Mouse (Mus musculus): Measurements from ENCODE around the gene Pdzd2. TPM values are rescaled to one million over a fixed set of nuclear protein-coding genes. Genes with fewer than 3 reads are reported as not detected.

The Pdzd2 gene
- polyA plus RNA-seq, 1 experiment, result 4.6 TPM

GRCm38 (mm10) chr15:12518370-12518973, 221.3 kb downstream of the Pdzd2 start:
- Histone ChIP-seq H3K4me1 (ENCODE audit: control insufficient read depth, insufficient read depth, low read length) (no peaks in the 10 kb centered on the region), H3K4me3 (replicated peaks; ENCODE audit: control insufficient read depth, low read depth, low read length) (no peak overlapping the region), H3K27ac (ENCODE audit: control insufficient read depth, insufficient read depth, low read depth, low read length, poor library complexity) (no peak overlapping the region)
- TF ChIP-seq POLR2A (IDR thresholded peaks at IDR 0.05; ENCODE audit: borderline replicate concordance, control insufficient read depth, low read depth, low read length) (no peak), CTCF (IDR thresholded peaks at IDR 0.05; ENCODE audit: control insufficient read depth, insufficient read depth, low read length) (no peak)
- WGBS, result 84% methylated on average over 14 of the region's 14 CpGs

GRCm38 (mm10) chr15:12517314-12517813, 222.4 kb downstream of the Pdzd2 start:
- TF ChIP-seq CTCF (IDR thresholded peaks at IDR 0.05; ENCODE audit: control insufficient read depth, insufficient read depth, low read length) (no peak), POLR2A (IDR thresholded peaks at IDR 0.05; ENCODE audit: borderline replicate concordance, control insufficient read depth, low read depth, low read length) (no peak)
- 75% methylated on average over 9 of the region's 9 CpGs for WGBS
- H3K4me1 ChIP-seq (ENCODE audit: control insufficient read depth, insufficient read depth, low read length), result no peaks in the 10 kb centered on the region
- H3K27ac ChIP-seq (ENCODE audit: control insufficient read depth, insufficient read depth, low read depth, low read length, poor library complexity), result no peak overlapping the region
- no peak overlapping the region for H3K4me3 ChIP-seq (replicated peaks; ENCODE audit: control insufficient read depth, low read depth, low read length)

- Histone ChIP-seq H3K4me3 (replicated peaks; ENCODE audit: control insufficient read depth, low read depth, low read length) (no peak overlapping the region), H3K27ac (ENCODE audit: control insufficient read depth, insufficient read depth, low read depth, low read length, poor library complexity) (no peak overlapping the region), H3K4me1 (ENCODE audit: control insufficient read depth, insufficient read depth, low read length) (no peaks in the 10 kb centered on the region)
- TF ChIP-seq CTCF (IDR thresholded peaks at IDR 0.05; ENCODE audit: control insufficient read depth, insufficient read depth, low read length) (no peak), POLR2A (IDR thresholded peaks at IDR 0.05; ENCODE audit: borderline replicate concordance, control insufficient read depth, low read depth, low read length) (no peak)
- 85% methylated on average over 9 of the region's 9 CpGs for WGBS
These were observed 224.4 kb downstream of the Pdzd2 start for GRCm38 (mm10) chr15:12515272-12515844.

- no peak for TF ChIP-seq CTCF (IDR thresholded peaks at IDR 0.05; ENCODE audit: control insufficient read depth, insufficient read depth, low read length)
- TF ChIP-seq POLR2A (IDR thresholded peaks at IDR 0.05; ENCODE audit: borderline replicate concordance, control insufficient read depth, low read depth, low read length), result no peak
- Histone ChIP-seq H3K4me1 (ENCODE audit: control insufficient read depth, insufficient read depth, low read length) (no peaks in the 10 kb centered on the region), H3K27ac (ENCODE audit: control insufficient read depth, insufficient read depth, low read depth, low read length, poor library complexity) (no peak overlapping the region), H3K4me3 (replicated peaks; ENCODE audit: control insufficient read depth, low read depth, low read length) (no peak overlapping the region)
- WGBS, result 54% methylated on average over 9 of the region's 9 CpGs
These were observed 226.2 kb downstream of the Pdzd2 start for GRCm38 (mm10) chr15:12513526-12513925.

GRCm38 (mm10) chr15:12508765-12509377, 230.9 kb downstream of the Pdzd2 start:
- Histone ChIP-seq H3K4me1 (ENCODE audit: control insufficient read depth, insufficient read depth, low read length) (no peaks in the 10 kb centered on the region), H3K4me3 (replicated peaks; ENCODE audit: control insufficient read depth, low read depth, low read length) (no peak overlapping the region), H3K27ac (ENCODE audit: control insufficient read depth, insufficient read depth, low read depth, low read length, poor library complexity) (no peak overlapping the region)
- 9% methylated on average over 10 of the region's 10 CpGs for WGBS
- TF ChIP-seq POLR2A (IDR thresholded peaks at IDR 0.05; ENCODE audit: borderline replicate concordance, control insufficient read depth, low read depth, low read length) (no peak), CTCF (IDR thresholded peaks at IDR 0.05; ENCODE audit: control insufficient read depth, insufficient read depth, low read length) (no peak)

- Histone ChIP-seq H3K4me1 (ENCODE audit: control insufficient read depth, insufficient read depth, low read length) (no peaks in the 10 kb centered on the region), H3K27ac (ENCODE audit: control insufficient read depth, insufficient read depth, low read depth, low read length, poor library complexity) (no peak overlapping the region), H3K4me3 (replicated peaks; ENCODE audit: control insufficient read depth, low read depth, low read length) (no peak overlapping the region)
- no peak for TF ChIP-seq CTCF (IDR thresholded peaks at IDR 0.05; ENCODE audit: control insufficient read depth, insufficient read depth, low read length)
- TF ChIP-seq POLR2A (IDR thresholded peaks at IDR 0.05; ENCODE audit: borderline replicate concordance, control insufficient read depth, low read depth, low read length), result no peak
- 81% methylated on average over 4 of the region's 4 CpGs for WGBS
These were observed 232.2 kb downstream of the Pdzd2 start for GRCm38 (mm10) chr15:12507523-12507922.

- Histone ChIP-seq H3K27ac (ENCODE audit: control insufficient read depth, insufficient read depth, low read depth, low read length, poor library complexity) (no peak overlapping the region), H3K4me1 (ENCODE audit: control insufficient read depth, insufficient read depth, low read length) (no peaks in the 10 kb centered on the region), H3K4me3 (replicated peaks; ENCODE audit: control insufficient read depth, low read depth, low read length) (no peak overlapping the region)
- WGBS, result 67% methylated on average over 10 of the region's 10 CpGs
- no peak for TF ChIP-seq POLR2A (IDR thresholded peaks at IDR 0.05; ENCODE audit: borderline replicate concordance, control insufficient read depth, low read depth, low read length)
These were observed 233.2 kb downstream of the Pdzd2 start for GRCm38 (mm10) chr15:12506514-12506913.

GRCm38 (mm10) chr15:12506085-12506484, 233.6 kb downstream of the Pdzd2 start:
- WGBS, result 77% methylated on average over 4 of the region's 4 CpGs
- no peaks in the 10 kb centered on the region for H3K4me1 ChIP-seq (ENCODE audit: control insufficient read depth, insufficient read depth, low read length)

More at GRCm38 (mm10) chr15:12506085-12506484, 233.6 kb downstream of the Pdzd2 start:
- Histone ChIP-seq H3K27ac (ENCODE audit: control insufficient read depth, insufficient read depth, low read depth, low read length, poor library complexity) (no peak overlapping the region), H3K4me3 (replicated peaks; ENCODE audit: control insufficient read depth, low read depth, low read length) (no peak overlapping the region)
- TF ChIP-seq POLR2A (IDR thresholded peaks at IDR 0.05; ENCODE audit: borderline replicate concordance, control insufficient read depth, low read depth, low read length) (no peak), CTCF (IDR thresholded peaks at IDR 0.05; ENCODE audit: control insufficient read depth, insufficient read depth, low read length) (no peak)

All from bone marrow, adult 2 months (tissue).